Mouse (Mus musculus) olfactory bulb, adult 2 months (tissue): ENCODE data around the gene Atp10a.

Source experiments
- CTCF ChIP-seq: fragments of 200-500 bp; IDR thresholded peaks from 2 replicates; pipeline ENCODE4 v1.5.1; 2012; ENCODE audit warnings: low read depth, mild to moderate bottlenecking, low read length, moderate library complexity; ENCODE audit not compliant: insufficient read depth
- POLR2A ChIP-seq: fragments of 200-500 bp; IDR thresholded peaks from 2 replicates; pipeline ENCODE4 v1.6.1; 2012; ENCODE audit warnings: mild to moderate bottlenecking, low read depth, low read length, moderate library complexity; ENCODE audit not compliant: insufficient read depth

DNA sequence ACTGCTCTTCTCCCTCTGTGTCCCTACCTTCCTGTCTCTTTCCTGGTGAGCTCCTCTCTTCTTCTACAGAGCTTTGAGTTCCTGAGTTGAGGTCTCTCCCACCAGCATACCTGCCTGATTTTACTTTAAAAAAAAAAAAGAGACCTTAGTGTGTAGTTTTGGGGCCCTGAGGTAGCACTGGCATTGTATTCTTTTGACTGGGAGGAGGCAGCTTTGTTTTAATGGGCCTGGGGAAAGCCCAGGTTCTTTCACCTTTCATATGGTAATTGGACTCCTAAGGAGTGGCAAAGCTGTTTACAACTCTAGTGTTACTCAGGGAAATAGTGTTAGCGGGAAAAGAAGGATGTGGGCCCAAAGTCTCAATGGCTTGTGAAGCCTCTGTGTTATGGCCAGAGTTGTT, 12.7 kb downstream of the Atp10a start:
- TF ChIP-seq CTCF: no peak
- TF ChIP-seq POLR2A: no peak
